Mouse (Mus musculus) kidney, embryonic 16.5 days (tissue): Measurements from ENCODE around the gene Mxi1. TPM values are rescaled to one million over a fixed set of nuclear protein-coding genes. Genes with fewer than 3 reads are reported as not detected.

Experiments
- ATAC-seq: fragments of 200-750 bp; cut with Nextera tagmentation; 2 replicates; pipeline ENCODE4 v1.8.0; 2017; ENCODE audit warnings: moderate TSS enrichment; ENCODE audit not compliant: low FRiP score, low TSS enrichment
- H3K27ac ChIP-seq: fragments of 300-500 bp; sonication (generic); 2 replicates; pipeline ENCODE4 v1.5.1; 2014; ENCODE audit warnings: low read length
- H3K27me3 ChIP-seq: fragments of 300-500 bp; sonication (generic); 2 replicates; pipeline ENCODE4 v1.6.1; 2014; ENCODE audit warnings: low read length, control low read depth, mixed read lengths; ENCODE audit not compliant: insufficient read depth
- H3K36me3 ChIP-seq: fragments of 300-500 bp; sonication (generic); 2 replicates; pipeline ENCODE4 v1.6.1; 2014; ENCODE audit warnings: low read length, control low read depth, mixed read lengths; ENCODE audit not compliant: insufficient read depth
- H3K4me1 ChIP-seq: fragments of 300-500 bp; sonication (generic); 2 replicates; pipeline ENCODE4 v1.6.1; 2014; ENCODE audit warnings: low read length, control low read depth, mixed read lengths; ENCODE audit not compliant: insufficient read depth
- H3K4me2 ChIP-seq: fragments of 300-500 bp; sonication (generic); replicated peaks from 2 replicates; pipeline ENCODE4 v1.6.1; 2014; ENCODE audit warnings: low read depth, low read length
- H3K4me3 ChIP-seq: fragments of 300-500 bp; sonication (generic); 2 replicates; pipeline ENCODE4 v1.5.1; 2014; ENCODE audit warnings: mild to moderate bottlenecking, low read length
- H3K9ac ChIP-seq: fragments of 300-500 bp; sonication (generic); replicated peaks from 2 replicates; pipeline ENCODE4 v1.6.1; 2014; ENCODE audit warnings: low read length
- H3K9me3 ChIP-seq: fragments of 300-500 bp; sonication (generic); 2 replicates; pipeline ENCODE4 v1.6.1; 2016; ENCODE audit warnings: low read length, control low read depth
- WGBS: fragments of 180-500 bp; shearing (Covaris S2); extraction: QIAGEN DNeasy Blood & Tissue Kit; methylation state at CpG from one replicate; pipeline ENCODE4 v1.1.7; 2014; 5-methylcytosine and 5-hydroxymethylcytosine counted together
- polyA plus RNA-seq: library from polyadenylated mRNA; unstranded; fragments of >200 nt; fragmentation: Nextera tagmentation; extraction: Ambion mirVana; gene quantifications from 2 replicates; pipeline ENCODE4 v1.2.1, GENCODE M21; 2015

Mxi1 gene
- polyA plus RNA-seq, 1 experiment from 2014 or later = 32.1 TPM

GRCm38 (mm10) chr19:53321273-53321672, 11.0 kb downstream of the Mxi1 start:
- 0 out of 2 replicates have a peak overlapping the region, but pooled peaks have one; percentile 33 for H3K9ac ChIP-seq
- H3K4me3 ChIP-seq = no peak overlapping the region
- peaks cover 37% of the 10 kb centered on the region for H3K4me1 ChIP-seq
- peak; percentile 63 for ATAC-seq
- H3K4me2 ChIP-seq = no peak overlapping the region
- H3K36me3 ChIP-seq = no peaks in the 10 kb centered on the region
- peak overlapping the region; percentile 59 for H3K27ac ChIP-seq
- WGBS = 28% methylated on average over 10 of the region's 10 CpGs
- no peaks in the 10 kb centered on the region for H3K9me3 ChIP-seq
- H3K27me3 ChIP-seq = no peaks in the 10 kb centered on the region

GRCm38 (mm10) chr19:53322438-53323048, 12.2 kb downstream of the Mxi1 start:
- no peaks in the 10 kb centered on the region for H3K36me3 ChIP-seq
- ATAC-seq = no peak
- no peaks in the 10 kb centered on the region for H3K27me3 ChIP-seq
- H3K4me1 ChIP-seq = peaks cover 36% of the 10 kb centered on the region
- H3K4me3 ChIP-seq = no peak overlapping the region
- no peak overlapping the region for H3K9ac ChIP-seq
- no peak overlapping the region for H3K27ac ChIP-seq
- H3K4me2 ChIP-seq = no peak overlapping the region
- 92% methylated on average over 12 of the region's 12 CpGs for WGBS
- no peaks in the 10 kb centered on the region for H3K9me3 ChIP-seq

DNA sequence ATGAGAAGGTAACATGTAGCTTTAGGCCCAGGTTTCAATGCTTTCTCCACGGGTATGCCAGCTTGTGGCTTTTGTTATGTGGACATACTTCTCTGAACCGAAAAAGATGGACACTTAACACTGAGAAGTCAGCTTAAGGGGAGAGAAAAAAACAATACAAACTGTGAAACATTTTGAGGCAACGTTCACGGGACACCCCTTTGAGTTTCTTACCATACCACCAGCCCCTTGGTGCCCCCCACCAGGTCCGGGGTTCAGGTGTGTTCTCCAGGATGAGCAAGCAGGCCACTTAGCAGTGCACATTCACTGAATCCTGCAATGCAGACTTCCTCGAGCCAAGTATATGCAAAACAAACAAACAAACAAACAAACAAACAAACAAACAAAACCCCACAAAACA, 14.5 kb downstream of the Mxi1 start:
- no peak for ATAC-seq
- 60% methylated on average over 6 of the region's 6 CpGs for WGBS
- Histone ChIP-seq H3K4me3 (no peak overlapping the region), H3K4me2 (peak overlapping the region; percentile 64), H3K36me3 (no peaks in the 10 kb centered on the region), H3K27ac (no peak overlapping the region), H3K27me3 (no peaks in the 10 kb centered on the region), H3K4me1 (peaks cover 37% of the 10 kb centered on the region), H3K9ac (no peak overlapping the region), H3K9me3 (no peaks in the 10 kb centered on the region)

DNA sequence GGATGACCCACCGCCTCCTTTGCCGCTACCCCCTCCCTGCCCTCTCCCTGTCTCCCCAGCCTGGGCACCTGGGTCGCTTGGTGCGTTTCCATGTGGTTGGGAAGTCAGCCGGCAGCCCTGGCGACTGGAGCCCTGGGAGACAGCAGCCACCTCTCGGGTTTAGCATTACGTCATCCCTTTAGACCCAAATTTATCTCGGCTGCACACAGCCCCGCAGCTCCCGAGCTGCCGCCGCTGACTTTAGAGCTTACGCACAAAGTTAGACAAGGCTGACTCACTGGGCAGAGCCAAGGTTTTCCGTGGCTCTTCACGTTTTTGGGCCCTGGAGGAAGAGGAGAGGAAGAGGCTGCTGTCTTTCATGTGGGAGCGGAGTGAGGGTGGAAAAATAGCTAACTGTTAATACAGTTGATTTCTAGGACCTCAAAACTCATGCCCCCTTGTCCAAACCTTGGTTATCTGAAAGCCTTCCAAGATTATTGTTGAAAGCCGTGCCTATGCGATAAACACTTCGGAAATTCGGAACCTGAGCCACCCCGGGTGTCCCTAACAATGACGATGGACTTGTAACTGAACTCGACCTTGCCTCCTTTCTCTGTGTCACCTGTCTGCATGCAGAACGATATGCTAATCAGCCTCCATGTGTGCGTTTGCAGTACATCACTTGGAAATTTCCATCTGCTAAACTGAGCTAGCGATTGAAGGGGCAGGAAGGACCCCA, 15.4 kb downstream of the Mxi1 start:
- Histone ChIP-seq H3K27ac (no peak overlapping the region), H3K9ac (peak overlapping the region; percentile 69), H3K27me3 (no peaks in the 10 kb centered on the region), H3K4me1 (peaks cover 37% of the 10 kb centered on the region), H3K9me3 (no peaks in the 10 kb centered on the region), H3K4me2 (peak overlapping the region; percentile 64), H3K36me3 (no peaks in the 10 kb centered on the region), H3K4me3 (peak overlapping the region; percentile 46)
- no peak for ATAC-seq
- 13% methylated on average over 27 of the region's 27 CpGs for WGBS

GRCm38 (mm10) chr19:53328116-53328515, 17.8 kb downstream of the Mxi1 start:
- WGBS = 69% methylated on average over 9 of the region's 9 CpGs
- Histone ChIP-seq H3K4me1 (peaks cover 32% of the 10 kb centered on the region), H3K9ac (no peak overlapping the region), H3K9me3 (no peaks in the 10 kb centered on the region), H3K4me3 (no peak overlapping the region), H3K36me3 (peaks cover 13% of the 10 kb centered on the region), H3K27ac (no peak overlapping the region), H3K4me2 (no peak overlapping the region), H3K27me3 (no peaks in the 10 kb centered on the region)
- ATAC-seq = no peak

DNA sequence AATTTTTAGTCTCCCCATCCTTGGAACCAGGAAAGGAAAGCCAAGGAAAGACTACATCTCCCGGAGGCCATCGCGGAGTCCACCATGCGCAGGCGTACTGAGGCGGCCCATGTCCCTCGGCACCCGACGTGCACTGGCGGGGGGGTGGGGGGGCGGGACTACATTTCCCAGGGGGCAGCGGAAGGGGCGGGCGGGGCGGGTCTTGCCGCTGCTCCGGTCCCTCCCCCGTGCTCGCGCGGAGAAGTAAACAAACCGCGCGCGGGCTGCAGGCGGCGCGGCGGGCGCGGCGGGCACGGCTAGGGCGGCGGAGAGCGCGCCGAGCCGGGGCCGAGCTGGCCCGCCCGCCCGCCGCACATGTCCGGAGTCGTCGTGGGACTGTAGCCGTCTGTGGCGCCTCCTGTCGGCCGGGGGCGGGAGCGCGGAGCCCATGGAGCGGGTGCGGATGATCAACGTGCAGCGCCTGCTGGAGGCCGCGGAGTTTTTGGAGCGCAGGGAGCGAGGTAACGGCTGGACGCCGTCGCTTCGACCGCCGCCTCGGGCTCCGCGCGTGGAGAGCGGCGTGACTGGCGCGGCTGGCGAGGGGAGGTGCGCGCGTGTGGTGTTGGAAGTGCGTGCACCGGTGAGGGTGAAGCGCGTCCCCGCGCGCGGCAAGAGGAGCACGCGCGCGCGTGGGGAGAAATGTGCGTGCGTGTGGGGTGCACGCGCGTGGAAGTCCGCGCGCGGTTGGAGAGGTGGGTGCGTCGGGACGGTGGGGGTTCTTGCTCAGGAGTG, 19.1 kb downstream of the Mxi1 start:
- Histone ChIP-seq H3K4me2 (peak overlapping the region; percentile 92), H3K27me3 (no peaks in the 10 kb centered on the region), H3K4me1 (peaks cover 28% of the 10 kb centered on the region), H3K9ac (peak overlapping the region; percentile 78), H3K9me3 (no peaks in the 10 kb centered on the region), H3K4me3 (peak overlapping the region; percentile 90), H3K36me3 (peaks cover 19% of the 10 kb centered on the region), H3K27ac (peak overlapping the region; percentile 80)
- WGBS = under 1% methylated on average over 62 of the region's 106 CpGs
- peak; percentile 81 for ATAC-seq

- peak; percentile 91 for ATAC-seq
- H3K9me3 ChIP-seq = no peaks in the 10 kb centered on the region
- H3K27me3 ChIP-seq = no peaks in the 10 kb centered on the region
- peaks cover 22% of the 10 kb centered on the region for H3K36me3 ChIP-seq
- H3K4me3 ChIP-seq = peak overlapping the region; percentile 90
- under 1% methylated on average over 19 of the region's 29 CpGs for WGBS
- peak overlapping the region; percentile 92 for H3K4me2 ChIP-seq
- peaks cover 22% of the 10 kb centered on the region for H3K4me1 ChIP-seq
- H3K27ac ChIP-seq = peak overlapping the region; percentile 80
- H3K9ac ChIP-seq = peak overlapping the region; percentile 78
Observed at GRCm38 (mm10) chr19:53329992-53330381, 19.7 kb downstream of the Mxi1 start.

DNA sequence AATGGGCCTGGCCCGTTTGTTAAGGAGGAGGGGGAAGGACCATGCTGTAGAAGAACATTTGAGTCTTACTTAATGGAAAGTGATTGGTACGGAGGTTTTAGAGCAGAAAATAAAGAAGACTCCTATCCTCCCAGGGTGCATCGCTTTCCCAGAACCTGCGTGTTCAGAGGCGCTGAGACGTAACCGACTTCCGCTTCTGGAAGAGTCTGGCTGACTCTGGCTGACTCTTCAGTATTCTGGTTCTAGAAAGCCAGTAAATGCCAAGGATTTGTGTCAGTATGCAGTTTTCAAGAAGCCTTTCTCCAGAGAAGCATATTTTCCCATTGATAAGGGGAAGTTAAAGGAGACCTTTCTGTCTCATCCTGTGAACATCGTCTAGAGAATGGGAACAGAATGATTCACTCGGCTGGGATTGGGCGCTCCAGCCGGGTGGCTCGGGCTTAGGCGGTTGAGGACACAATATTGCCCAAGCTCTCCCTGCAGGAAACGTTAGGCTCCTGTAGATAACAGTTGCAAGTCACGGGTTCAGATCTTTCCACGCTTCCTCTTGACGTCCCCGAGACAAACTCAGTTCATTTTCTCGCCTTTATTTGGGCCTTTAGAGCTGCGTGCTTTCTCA, 21.7 kb downstream of the Mxi1 start:
- WGBS = 83% methylated on average over 21 of the region's 21 CpGs
- H3K4me1 ChIP-seq = peaks cover 14% of the 10 kb centered on the region; the same call in 1 of the 2 replicates
- no peaks in the 10 kb centered on the region for H3K9me3 ChIP-seq
- no peak overlapping the region for H3K4me3 ChIP-seq
- 0 out of 2 replicates have a peak overlapping the region, but pooled peaks have one; percentile 18 for H3K27ac ChIP-seq
- H3K4me2 ChIP-seq = no peak overlapping the region
- H3K9ac ChIP-seq = no peak overlapping the region
- H3K36me3 ChIP-seq = peaks cover 22% of the 10 kb centered on the region
- no peak for ATAC-seq
- no peaks in the 10 kb centered on the region for H3K27me3 ChIP-seq

GRCm38 (mm10) chr19:53333730-53334129, 23.4 kb downstream of the Mxi1 start:
- H3K4me1 ChIP-seq = peaks cover 16% of the 10 kb centered on the region; the same call in 1 of the 2 replicates
- no peak overlapping the region for H3K9ac ChIP-seq
- 68% methylated on average over 6 of the region's 6 CpGs for WGBS
- no peaks in the 10 kb centered on the region for H3K27me3 ChIP-seq
- peaks cover 34% of the 10 kb centered on the region for H3K36me3 ChIP-seq
- H3K9me3 ChIP-seq = no peaks in the 10 kb centered on the region
- no peak overlapping the region for H3K4me2 ChIP-seq
- no peak for ATAC-seq
- H3K4me3 ChIP-seq = no peak overlapping the region
- H3K27ac ChIP-seq = no peak overlapping the region
